Mouse (Mus musculus): ENCODE measurements around the gene Tcerg1l.

Gene Tcerg1l

DNA sequence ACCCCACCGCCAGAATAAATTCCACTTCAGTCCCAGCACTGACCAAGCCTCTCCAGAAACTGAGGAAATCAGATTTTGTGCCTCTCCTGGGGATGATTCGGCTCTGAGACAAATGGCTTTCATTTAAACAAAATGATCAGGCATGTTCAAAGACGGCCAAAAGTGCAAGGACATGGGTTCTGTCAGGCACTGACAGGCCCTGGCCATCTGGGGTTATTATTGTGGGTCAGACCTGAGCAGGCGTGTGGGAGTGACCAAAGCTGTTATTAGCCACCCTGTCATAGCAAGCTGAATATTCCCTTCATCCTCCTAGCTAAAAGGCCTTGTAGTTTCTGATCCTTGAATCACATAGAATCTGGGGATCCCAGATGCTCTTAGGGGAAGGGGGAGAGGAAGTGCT, 174.6 kb downstream of the Tcerg1l start:
- DNase-seq (ENCODE audit: low spot score in 2 of 2): no peak

DNA sequence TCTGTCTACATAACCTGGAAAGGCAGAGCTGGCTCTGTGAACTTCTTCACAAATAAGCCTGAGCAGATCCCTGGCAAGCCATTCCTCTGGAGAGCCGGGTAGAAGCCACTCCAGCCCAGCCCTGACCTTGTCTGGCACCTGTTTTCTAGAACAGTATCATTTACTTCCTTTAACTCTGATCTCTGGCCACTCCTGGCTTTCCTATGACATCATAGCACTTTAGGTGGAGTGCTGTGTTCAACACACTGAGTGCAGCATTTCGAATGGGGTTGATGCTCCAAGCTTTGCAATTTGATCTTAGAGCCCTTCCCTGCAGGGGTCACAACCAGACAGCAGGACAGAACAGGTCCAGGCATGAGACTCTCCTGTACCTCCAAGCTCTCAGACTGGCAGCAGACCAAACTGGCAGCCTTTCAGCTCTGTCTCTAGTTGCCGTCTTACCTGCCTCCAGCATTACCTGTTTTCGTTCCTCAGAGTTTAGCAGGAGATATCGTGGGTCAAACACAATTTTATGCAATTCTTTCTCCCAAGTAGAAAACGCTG, 179.9 kb downstream of the Tcerg1l start:
- DNase-seq (ENCODE audit: low spot score in 2 of 2): no peak

DNA sequence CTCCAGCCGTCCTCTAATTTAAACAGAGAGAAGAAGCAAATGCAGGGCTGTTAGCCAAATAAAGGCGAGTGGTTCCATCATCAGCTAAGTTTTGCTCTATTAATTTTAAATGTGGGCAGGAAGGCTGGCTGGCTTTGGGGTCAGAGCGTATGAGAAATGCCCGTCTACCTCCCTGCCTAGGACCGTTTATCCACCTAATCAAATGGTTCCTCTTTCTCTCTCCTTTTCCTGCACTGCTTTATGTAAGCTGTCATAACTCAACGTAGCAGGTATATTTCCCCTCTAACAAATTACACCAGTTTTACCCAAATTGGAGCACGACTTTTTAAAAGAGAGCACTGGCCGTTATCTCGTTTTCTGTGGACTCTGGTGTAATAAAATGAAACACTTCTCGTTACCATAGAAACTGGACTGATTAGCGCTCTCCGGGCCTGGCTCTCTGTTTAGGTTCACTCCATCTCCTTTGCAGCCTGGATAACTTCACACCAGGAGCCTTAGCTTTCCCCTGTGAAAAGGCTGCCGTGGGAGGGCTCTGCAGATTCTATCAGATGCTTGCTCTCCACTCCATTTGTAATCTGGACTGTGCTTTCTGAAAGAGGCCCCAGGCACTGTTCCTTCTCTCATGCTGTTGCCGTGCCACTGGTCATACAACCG, 182.2 kb downstream of the Tcerg1l start:
- no peak for DNase-seq (ENCODE audit: low spot score in 2 of 2)

DNA sequence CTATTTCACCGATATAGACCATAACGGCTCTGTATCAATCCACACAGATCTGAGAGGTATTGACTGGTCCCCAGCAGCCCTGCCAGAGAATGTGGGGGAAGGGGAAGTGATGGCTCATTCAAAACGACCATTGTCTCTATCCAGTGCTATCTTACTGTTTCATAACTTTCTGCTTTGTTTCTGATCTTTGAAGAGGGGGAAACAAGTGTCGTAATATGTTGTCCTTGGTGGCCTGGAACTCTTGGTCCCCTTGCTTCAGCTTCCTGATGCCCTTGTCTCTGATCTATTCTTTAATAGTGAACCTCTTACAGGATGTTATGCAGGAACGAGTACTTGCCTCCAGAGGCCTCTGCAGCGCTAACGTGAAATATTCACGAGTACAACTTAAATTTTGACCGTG, 182.8 kb downstream of the Tcerg1l start:
- no peak for DNase-seq (ENCODE audit: low spot score in 2 of 2)

DNA sequence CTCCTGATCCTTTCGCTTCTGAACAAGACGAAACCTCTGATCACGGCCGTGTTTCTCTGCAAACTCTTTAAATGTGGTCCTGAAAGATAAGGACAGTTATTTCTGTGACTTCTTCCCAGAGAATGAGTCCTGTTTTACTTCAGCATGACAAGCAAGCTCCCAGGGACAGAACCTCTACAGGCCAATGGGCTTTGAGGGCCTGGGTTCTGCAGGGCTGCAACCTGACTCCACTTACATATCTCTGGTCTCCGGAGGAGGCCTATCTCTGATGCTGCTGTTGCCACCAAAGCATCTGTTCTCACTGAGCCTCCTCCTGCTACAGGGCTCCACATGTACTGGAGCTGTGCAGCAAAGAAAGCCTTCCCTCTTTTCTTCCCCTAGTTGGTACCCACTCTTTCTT, 187.8 kb downstream of the Tcerg1l start:
- no peak for DNase-seq (ENCODE audit: low spot score in 2 of 2)

DNA sequence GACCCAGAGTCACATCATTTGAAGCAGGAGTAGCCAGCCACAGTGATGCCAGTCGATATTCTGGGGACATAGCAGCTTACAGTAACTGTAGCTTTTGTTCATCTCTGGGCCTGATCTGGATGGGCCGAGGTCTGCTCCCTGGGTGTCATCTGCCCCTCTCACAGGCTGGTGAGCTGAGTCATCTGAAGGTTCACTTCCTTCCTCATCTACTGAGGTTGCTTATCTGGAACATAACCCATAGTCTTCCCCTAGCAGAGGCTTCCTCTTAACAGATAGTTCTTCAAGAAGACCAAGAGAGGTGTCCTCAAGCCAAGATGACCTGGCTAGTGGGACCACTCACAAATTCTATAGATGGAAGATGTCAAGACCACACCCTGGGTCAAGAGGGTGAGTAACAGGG, 192.4 kb downstream of the Tcerg1l start:
- DNase-seq (ENCODE audit: low spot score in 2 of 2): no peak

DNA sequence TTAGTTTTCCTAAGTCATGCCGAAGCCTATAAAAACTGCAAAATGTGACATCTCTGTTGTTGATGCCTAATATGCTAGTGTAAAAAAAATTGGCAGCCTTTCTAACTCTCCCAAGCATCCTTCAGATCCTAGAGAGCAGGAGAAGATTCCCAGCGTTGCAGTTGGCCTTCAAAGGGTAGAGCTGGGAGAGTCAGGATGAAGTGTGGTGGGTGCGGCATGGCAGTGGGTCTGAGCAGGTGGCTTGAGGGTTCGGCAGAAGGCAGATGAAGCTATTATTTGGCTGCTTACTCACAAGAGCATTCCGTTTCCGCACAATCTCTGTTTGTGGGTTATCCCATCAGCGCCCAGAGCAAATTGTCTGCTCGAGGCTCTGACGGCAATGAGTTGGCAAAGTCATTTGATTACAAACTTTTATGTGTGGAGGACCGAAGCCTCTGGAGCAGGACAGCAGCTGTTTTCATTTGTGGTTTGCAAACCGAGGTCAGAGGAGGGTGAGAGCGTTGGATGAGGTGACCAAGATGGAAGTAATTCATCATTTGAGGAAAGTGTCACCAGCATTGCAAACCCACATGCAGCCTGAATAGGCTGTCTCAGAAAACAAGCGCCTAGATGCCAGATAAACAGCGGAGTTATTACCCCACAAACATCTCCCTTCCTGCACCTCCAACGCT, 195.2 kb downstream of the Tcerg1l start:
- DNase-seq (ENCODE audit: low spot score in 2 of 2): no peak

DNA sequence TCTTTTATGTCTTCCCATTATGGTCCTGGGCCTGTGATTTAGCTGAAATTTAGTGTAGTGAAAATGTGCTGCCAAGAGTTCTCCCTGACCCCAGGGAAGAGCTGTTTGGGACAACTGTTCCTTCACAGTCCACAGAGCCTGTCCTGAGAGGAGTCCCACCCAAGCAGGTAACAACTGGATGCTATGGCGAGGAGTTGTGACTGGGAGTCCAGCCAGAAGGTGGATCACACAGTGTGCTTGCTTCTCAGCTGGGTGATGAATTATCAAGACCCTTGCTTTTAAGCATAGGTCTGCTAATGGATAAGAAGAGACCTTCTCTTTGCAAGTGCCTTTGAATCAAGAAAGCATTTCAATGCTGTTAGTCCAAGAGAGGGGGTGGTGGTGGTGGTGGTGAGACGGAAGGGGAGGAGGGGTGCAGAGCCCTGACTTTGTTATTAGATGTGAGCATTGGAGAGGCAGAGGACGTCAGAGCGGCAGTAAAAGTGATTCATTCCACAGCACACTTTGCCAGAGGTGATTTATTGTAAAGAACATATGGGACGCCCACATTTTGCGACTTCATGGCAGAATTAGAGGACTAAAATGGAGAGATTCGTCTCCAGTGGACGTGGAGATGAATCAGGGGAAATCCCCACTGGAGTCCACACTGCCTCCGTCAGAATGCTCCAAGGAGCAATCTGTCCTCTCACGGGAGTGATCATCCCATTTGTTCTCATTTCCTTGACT, 198.0 kb downstream of the Tcerg1l start:
- DNase-seq (ENCODE audit: low spot score in 2 of 2): no peak

DNA sequence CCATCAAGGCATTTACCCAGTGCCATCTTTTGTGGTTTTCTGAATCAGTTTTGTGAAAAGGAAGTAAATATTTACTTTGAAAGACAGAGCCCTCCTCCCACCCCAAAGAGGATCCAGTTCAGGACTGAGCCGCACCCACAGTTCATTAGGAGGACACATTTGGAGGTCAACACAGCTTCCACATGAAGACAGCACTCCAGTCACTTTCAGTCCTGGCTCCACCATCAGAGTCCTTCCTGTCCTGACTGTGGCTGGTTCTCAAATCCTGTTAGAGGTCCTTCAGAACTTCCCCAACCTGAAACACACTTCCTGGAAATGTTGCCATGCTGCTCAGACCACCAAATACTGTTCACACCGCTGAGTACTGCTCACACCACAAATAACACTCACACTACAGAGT, 201.4 kb downstream of the Tcerg1l start:
- no peak for DNase-seq (ENCODE audit: low spot score in 2 of 2)

DNA sequence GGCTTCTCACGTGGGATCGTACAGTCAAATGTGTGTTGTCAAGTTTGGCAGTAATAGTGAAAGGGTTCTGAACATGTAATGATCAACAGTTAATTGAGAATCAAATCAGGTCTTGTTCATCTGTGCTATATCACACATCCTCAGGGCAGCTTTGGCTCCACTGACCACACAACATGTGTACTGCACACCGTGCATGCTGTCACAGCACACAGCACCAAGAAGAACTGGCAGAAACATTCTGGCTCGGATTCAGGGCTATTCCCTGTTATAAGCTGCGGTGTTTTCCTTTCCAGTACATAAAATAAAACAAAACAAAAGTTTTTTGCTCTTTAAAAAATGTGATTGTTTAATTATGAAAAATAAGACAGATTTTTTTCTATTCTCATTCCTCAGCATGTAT, 213.3 kb downstream of the Tcerg1l start:
- no peak for DNase-seq (ENCODE audit: low spot score in 2 of 2)

DNA sequence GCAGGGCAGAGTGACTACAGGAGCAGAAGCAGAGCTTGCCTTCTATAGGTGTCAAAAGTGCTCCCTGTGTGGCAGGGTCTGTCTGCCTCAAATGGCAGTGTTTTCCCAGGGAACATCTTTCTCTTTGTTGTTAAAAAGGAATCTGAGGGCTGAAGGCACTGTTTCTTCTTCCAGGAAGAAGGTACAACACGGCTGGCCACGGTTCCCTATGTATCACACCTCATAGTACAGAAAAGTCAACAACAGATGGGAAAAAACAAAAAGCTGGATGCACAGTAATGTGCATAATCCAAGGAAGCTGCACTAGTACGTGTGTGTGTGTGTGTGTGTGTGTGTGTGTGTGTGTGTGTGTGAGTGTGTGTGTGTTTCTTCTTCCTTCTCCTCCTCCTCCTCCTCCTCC, 215.3 kb downstream of the Tcerg1l start:
- DNase-seq (ENCODE audit: low spot score in 2 of 2): no peak

DNA sequence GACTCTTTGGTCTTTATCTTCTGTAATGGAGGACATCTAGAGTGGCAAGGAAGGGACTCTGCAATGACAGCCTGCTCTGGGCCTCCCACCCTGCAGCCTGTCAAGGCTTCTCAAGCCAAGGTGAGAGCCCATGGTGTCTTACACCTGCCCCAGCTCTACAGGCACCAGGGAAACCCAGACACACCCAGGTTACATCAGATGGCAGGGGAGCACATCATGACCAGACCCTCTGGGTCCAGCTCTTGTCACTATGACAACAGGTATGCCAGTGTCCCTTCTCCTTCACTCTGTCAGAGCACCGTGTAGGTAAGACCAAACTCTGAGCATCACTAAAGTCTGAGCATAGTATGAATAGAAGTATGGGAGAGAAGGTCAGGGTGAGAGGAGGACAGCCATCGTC, 218.9 kb downstream of the Tcerg1l start:
- no peak for DNase-seq (ENCODE audit: low spot score in 2 of 2)

DNA sequence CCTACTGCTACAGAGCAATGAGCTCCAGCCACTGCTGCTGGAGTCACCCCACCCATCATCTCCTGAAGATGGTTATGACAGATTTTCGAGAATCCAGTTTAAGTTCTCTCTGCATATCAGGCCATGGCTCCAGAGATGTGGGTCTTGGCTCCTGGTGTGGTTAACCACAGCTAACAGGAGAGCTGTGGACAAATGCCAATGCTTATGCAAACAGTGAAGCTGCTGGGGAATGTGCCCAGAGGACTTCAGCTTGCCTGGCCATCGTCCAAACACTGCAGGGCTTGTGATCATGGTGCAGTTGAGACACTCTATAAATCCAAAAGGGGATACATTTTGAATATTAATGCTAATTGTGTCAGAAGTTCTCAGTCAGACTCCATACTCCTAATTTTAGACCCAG, 221.5 kb downstream of the Tcerg1l start:
- DNase-seq (ENCODE audit: low spot score in 2 of 2): no peak

DNA sequence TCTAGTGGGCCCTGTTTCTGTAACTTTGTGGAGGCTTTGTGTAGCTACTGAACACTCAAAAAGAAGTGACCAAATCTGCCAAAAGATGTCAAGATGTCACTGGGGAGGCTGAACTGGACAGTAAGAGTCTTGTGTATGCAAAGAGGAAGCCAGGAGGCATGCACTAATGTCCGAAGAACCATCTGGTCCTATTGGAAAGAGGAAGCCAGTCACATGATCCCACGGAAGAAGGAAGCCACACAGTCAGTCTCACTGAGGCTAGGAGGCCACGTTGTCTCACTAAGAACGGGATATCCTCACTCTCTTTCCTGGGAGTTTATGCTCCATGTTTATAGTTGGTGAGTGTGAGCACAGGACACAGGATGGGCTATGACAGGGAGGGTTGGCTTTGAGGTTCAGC, 227.1 kb downstream of the Tcerg1l start:
- no peak for DNase-seq (ENCODE audit: low spot score in 2 of 2)

Measured in spleen, postnatal 14 days (tissue).